Mouse (Mus musculus): ENCODE results near the gene Smyd3. TPM values are rescaled to one million over a fixed set of nuclear protein-coding genes. Genes with fewer than 3 reads are reported as not detected.
A peak's percentile ranks its signal among the peaks of the same experiment; 100 is the strongest.

The Smyd3 gene
- polyA plus RNA-seq, 1 experiment from 2014 or later = 18.8 TPM

- Histone ChIP-seq H3K27me3 (replicated peaks) (no peaks in the 10 kb centered on the region), H3K36me3 (no peaks in the 10 kb centered on the region), H3K4me2 (replicated peaks) (no peak overlapping the region), H3K9me3 (no peaks in the 10 kb centered on the region), H3K9ac (no peak overlapping the region), H3K4me3 (no peak overlapping the region), H3K4me1 (no peaks in the 10 kb centered on the region), H3K27ac (no peak overlapping the region)
- no peak for ATAC-seq (ENCODE audit: low FRiP score, low read depth)
- 95% methylated on average over 10 of the region's 10 CpGs for WGBS
Observed at GRCm38 (mm10) chr1:179017428-179017827, 500.4 kb downstream of the Smyd3 start.

- H3K27me3 ChIP-seq (replicated peaks) = no peaks in the 10 kb centered on the region; the same call in 1 of the 2 replicates
- no peaks in the 10 kb centered on the region for H3K9me3 ChIP-seq
- no peaks in the 10 kb centered on the region for H3K4me1 ChIP-seq
- H3K4me2 ChIP-seq (replicated peaks) = no peak overlapping the region
- no peaks in the 10 kb centered on the region for H3K36me3 ChIP-seq
- H3K4me3 ChIP-seq = no peak overlapping the region
- no peak for ATAC-seq (ENCODE audit: low FRiP score, low read depth)
- no peak overlapping the region for H3K9ac ChIP-seq
- no peak overlapping the region for H3K27ac ChIP-seq
Observed at GRCm38 (mm10) chr1:179013021-179013420, 504.8 kb downstream of the Smyd3 start.

- no peaks in the 10 kb centered on the region for H3K4me1 ChIP-seq
- no peak for ATAC-seq (ENCODE audit: low FRiP score, low read depth)
- 93% methylated on average over 4 of the region's 4 CpGs for WGBS
- H3K4me2 ChIP-seq (replicated peaks) = no peak overlapping the region
- H3K27me3 ChIP-seq (replicated peaks) = no peaks in the 10 kb centered on the region; the same call in 1 of the 2 replicates
- no peak overlapping the region for H3K9ac ChIP-seq
- no peaks in the 10 kb centered on the region for H3K9me3 ChIP-seq
- no peaks in the 10 kb centered on the region for H3K36me3 ChIP-seq
- H3K4me3 ChIP-seq = no peak overlapping the region
- H3K27ac ChIP-seq = no peak overlapping the region
Observed at GRCm38 (mm10) chr1:179012273-179012672, 505.6 kb downstream of the Smyd3 start.

DNA sequence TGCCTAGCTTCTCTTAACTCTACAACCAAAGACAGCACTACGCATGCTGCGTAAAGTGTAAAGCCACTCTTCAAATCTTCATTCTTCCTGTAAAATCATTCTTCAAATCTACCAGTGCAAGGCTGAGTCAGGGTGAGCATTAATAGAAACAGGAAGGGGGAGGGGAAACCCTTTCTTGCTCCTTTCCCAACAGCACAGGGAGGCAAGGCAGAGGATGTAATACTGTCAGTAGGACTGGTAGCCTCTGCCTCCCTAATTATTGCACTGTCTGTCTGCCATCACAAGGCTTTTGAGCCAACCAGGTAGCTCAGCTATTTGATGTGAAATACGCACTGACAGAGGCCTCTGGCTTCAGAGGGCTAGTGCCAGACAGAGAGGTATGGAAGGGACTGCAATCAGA is 507.1 kb downstream of the Smyd3 start:
- Histone ChIP-seq H3K4me2 (replicated peaks) (no peak overlapping the region), H3K27me3 (replicated peaks) (no peaks in the 10 kb centered on the region; the same call in 1 of the 2 replicates), H3K27ac (no peak overlapping the region), H3K9ac (no peak overlapping the region), H3K9me3 (no peaks in the 10 kb centered on the region), H3K4me1 (no peaks in the 10 kb centered on the region), H3K4me3 (no peak overlapping the region), H3K36me3 (no peaks in the 10 kb centered on the region)
- no peak for ATAC-seq (ENCODE audit: low FRiP score, low read depth)
- WGBS = 88% methylated on average over 3 of the region's 3 CpGs

DNA sequence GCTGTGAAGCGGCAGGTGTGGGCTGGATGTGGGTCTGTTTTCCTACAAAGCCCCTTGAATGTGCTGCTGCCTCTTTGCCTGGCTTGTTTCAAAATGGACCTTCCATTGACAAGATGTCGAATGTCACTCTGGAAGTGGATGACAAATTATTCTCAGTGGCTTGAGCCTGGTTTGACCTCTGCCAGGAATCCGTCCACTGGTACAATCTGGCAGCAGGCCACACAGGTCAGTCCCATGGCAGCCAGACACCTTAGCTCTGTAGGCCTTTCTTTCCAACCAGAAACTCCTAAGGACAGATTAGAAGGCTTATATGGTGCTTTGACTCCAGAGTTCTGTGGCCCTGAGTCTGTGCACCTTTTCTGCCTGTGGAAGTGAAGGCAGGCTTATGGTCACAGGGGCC is 507.9 kb downstream of the Smyd3 start:
- ATAC-seq (ENCODE audit: low FRiP score, low read depth) = no peak
- no peak overlapping the region for H3K9ac ChIP-seq
- no peaks in the 10 kb centered on the region for H3K36me3 ChIP-seq
- no peak overlapping the region for H3K27ac ChIP-seq
- H3K4me1 ChIP-seq = no peaks in the 10 kb centered on the region
- 91% methylated on average over 3 of the region's 3 CpGs for WGBS
- H3K9me3 ChIP-seq = no peaks in the 10 kb centered on the region
- H3K4me3 ChIP-seq = no peak overlapping the region
- no peaks in the 10 kb centered on the region; the same call in 1 of the 2 replicates for H3K27me3 ChIP-seq (replicated peaks)
- H3K4me2 ChIP-seq (replicated peaks) = no peak overlapping the region

GRCm38 (mm10) chr1:179004133-179004866 is 513.5 kb downstream of the Smyd3 start:
- H3K27me3 ChIP-seq (replicated peaks) = no peaks in the 10 kb centered on the region
- no peak overlapping the region for H3K4me3 ChIP-seq
- H3K9ac ChIP-seq = no peak overlapping the region
- H3K27ac ChIP-seq = no peak overlapping the region; the same call in none of the 2 replicates
- H3K36me3 ChIP-seq = no peaks in the 10 kb centered on the region
- no peaks in the 10 kb centered on the region for H3K9me3 ChIP-seq
- WGBS = 65% methylated on average over 7 of the region's 7 CpGs
- H3K4me2 ChIP-seq (replicated peaks) = no peak overlapping the region
- H3K4me1 ChIP-seq = no peaks in the 10 kb centered on the region
- ATAC-seq (ENCODE audit: low FRiP score, low read depth) = peak; percentile 29; the same call in 1 of the 2 replicates

DNA sequence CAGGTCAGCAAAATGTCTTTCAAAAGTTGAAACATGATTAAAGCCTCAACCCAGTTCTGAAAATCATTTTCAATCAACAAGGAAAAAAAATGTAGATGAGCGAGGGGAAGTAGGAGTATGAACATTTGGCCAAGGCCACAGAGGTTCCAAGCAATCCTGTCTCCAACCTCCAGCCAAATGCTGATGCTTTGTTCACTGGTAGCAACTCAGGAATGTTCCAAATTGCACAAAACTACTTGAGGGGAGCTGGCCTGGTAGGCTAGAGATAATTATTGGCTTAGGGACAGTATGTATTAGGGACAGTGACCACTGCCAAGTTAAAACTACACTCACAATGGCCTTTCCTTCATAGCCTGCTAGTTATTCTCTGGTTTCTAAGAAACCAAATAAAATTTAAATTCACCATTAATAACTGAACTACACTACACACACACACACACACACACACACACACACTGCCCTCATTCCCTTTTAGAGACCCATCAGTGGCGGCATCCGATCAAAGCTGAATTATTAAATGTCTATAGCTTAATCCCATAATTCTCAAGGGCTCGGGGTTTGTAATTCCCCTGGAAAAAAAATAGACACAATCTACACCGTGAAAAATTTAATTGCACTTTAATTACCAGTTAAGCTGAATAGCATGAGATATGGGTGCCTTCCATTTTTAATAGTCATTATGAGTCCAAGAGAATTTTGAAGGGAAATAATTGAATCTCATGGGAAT is 514.3 kb downstream of the Smyd3 start:
- no peak overlapping the region for H3K4me3 ChIP-seq
- H3K9ac ChIP-seq = no peak overlapping the region
- no peaks in the 10 kb centered on the region for H3K4me1 ChIP-seq
- no peak overlapping the region for H3K4me2 ChIP-seq (replicated peaks)
- no peaks in the 10 kb centered on the region for H3K9me3 ChIP-seq
- no peaks in the 10 kb centered on the region for H3K36me3 ChIP-seq
- no peak overlapping the region for H3K27ac ChIP-seq
- peak; percentile 25; the same call in 1 of the 2 replicates for ATAC-seq (ENCODE audit: low FRiP score, low read depth)
- 64% methylated on average over 5 of the region's 5 CpGs for WGBS
- H3K27me3 ChIP-seq (replicated peaks) = no peaks in the 10 kb centered on the region

DNA sequence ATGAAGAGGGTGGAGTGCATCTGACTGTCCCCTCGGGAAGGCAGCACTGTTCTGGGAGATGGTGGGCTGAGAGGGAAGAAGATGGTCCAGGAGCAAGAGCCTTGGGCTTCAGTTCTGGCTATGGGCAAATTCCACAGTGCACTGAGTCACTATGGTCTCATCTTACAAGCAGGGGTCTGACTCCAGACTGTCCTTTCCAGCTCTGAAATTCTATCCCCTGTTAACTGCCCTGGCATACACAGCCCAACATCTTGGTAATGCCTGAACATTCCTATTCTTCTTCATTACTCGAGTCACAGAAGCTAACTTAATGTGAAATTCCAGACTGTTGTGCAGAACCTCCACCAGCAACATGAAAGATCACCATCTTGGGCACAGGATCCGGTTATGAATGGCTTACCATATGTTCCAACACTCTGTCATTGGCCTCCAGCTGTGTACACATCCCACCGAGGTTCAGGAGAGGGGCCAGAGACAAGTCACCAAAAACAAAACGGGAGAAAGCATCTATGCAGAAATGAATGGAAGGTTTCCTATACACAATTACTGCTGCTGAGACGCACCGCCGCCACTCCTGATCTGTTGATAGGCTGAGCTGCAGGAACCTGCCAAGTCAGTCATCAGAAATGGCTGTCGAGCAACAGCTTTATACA is 517.8 kb downstream of the Smyd3 start:
- H3K27ac ChIP-seq = no peak overlapping the region
- no peaks in the 10 kb centered on the region for H3K36me3 ChIP-seq
- H3K9me3 ChIP-seq = no peaks in the 10 kb centered on the region
- no peak overlapping the region for H3K9ac ChIP-seq
- H3K4me1 ChIP-seq = peaks cover 9% of the 10 kb centered on the region; the same call in 1 of the 2 replicates
- ATAC-seq (ENCODE audit: low FRiP score, low read depth) = no peak
- 68% methylated on average over 9 of the region's 9 CpGs for WGBS
- H3K4me2 ChIP-seq (replicated peaks) = no peak overlapping the region
- no peak overlapping the region for H3K4me3 ChIP-seq
- no peaks in the 10 kb centered on the region for H3K27me3 ChIP-seq (replicated peaks)

- 9% methylated on average over 4 of the region's 4 CpGs for WGBS
- H3K4me2 ChIP-seq (replicated peaks) = no peak overlapping the region
- H3K27me3 ChIP-seq (replicated peaks) = no peaks in the 10 kb centered on the region
- no peak overlapping the region for H3K27ac ChIP-seq
- H3K4me3 ChIP-seq = no peak overlapping the region
- H3K9me3 ChIP-seq = no peaks in the 10 kb centered on the region
- H3K9ac ChIP-seq = no peak overlapping the region
- no peaks in the 10 kb centered on the region for H3K36me3 ChIP-seq
- no peak for ATAC-seq (ENCODE audit: low FRiP score, low read depth)
- H3K4me1 ChIP-seq = peaks cover 9% of the 10 kb centered on the region; the same call in 1 of the 2 replicates
Observed at GRCm38 (mm10) chr1:178997870-178998269, 520.0 kb downstream of the Smyd3 start.

DNA sequence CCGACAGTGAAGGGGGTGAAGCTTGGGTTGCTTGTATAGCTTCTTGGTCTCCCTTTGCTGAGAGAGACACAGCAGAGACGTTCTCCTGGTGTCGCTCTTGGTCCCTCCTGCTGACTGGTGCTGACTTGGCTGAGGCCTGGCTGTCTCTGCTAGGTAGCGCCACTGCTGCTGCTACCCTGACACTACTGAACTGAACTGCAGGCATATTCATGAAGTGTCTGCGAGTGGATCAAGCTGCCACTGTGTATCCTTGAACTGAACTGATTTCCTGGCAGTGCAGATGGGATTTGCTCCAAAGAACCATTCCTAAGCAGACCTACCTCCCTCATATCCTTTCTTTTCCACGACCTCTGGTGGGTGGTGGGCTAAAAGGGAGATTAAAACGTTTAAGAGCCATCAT is 523.6 kb downstream of the Smyd3 start:
- no peaks in the 10 kb centered on the region for H3K27me3 ChIP-seq (replicated peaks)
- H3K4me3 ChIP-seq = no peak overlapping the region
- H3K9me3 ChIP-seq = no peaks in the 10 kb centered on the region
- peaks cover 9% of the 10 kb centered on the region; the same call in 1 of the 2 replicates for H3K4me1 ChIP-seq
- H3K36me3 ChIP-seq = no peaks in the 10 kb centered on the region
- no peak overlapping the region for H3K4me2 ChIP-seq (replicated peaks)
- H3K27ac ChIP-seq = no peak overlapping the region
- no peak for ATAC-seq (ENCODE audit: low FRiP score, low read depth)
- H3K9ac ChIP-seq = no peak overlapping the region
- WGBS = 81% methylated on average over 7 of the region's 7 CpGs

DNA sequence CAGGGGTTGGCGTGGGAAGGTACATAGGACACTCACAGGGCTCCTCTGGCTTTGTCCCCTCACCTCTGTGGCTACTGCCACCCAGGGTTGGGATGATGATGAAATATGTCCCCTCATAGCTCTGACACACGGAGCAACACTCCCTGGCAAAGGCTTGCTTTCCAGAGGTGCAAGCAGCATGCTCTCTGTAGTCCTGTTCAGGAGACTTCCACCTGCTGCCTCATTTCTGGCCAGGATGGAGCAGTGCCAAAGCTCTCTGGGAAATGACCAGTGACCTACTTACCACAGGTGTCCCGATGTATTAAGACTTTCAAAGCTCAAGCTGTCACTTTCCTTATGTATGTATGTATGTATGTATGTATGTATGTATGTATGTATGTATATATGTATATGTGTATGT is 525.3 kb downstream of the Smyd3 start:
- 86% methylated on average over 3 of the region's 3 CpGs for WGBS
- no peak for ATAC-seq (ENCODE audit: low FRiP score, low read depth)

GRCm38 (mm10) chr1:178991470-178991869 is 526.4 kb downstream of the Smyd3 start:
- Histone ChIP-seq H3K4me1 (no peaks in the 10 kb centered on the region), H3K36me3 (no peaks in the 10 kb centered on the region), H3K27me3 (replicated peaks) (no peaks in the 10 kb centered on the region), H3K4me2 (replicated peaks) (no peak overlapping the region), H3K9me3 (no peaks in the 10 kb centered on the region), H3K4me3 (no peak overlapping the region), H3K9ac (no peak overlapping the region), H3K27ac (no peak overlapping the region)
- WGBS = 60% methylated on average over 4 of the region's 4 CpGs
- no peak for ATAC-seq (ENCODE audit: low FRiP score, low read depth)

More for the DNA sequence above, 525.3 kb downstream of the Smyd3 start:
- H3K27ac ChIP-seq = no peak overlapping the region
- no peaks in the 10 kb centered on the region for H3K36me3 ChIP-seq
- H3K9ac ChIP-seq = no peak overlapping the region
- no peak overlapping the region for H3K4me2 ChIP-seq (replicated peaks)
- H3K27me3 ChIP-seq (replicated peaks) = no peaks in the 10 kb centered on the region
- H3K4me1 ChIP-seq = no peaks in the 10 kb centered on the region
- H3K9me3 ChIP-seq = no peaks in the 10 kb centered on the region
- H3K4me3 ChIP-seq = no peak overlapping the region
